ENCODE assay signal across 8 mouse cellular contexts in the genomic region with DNA sequence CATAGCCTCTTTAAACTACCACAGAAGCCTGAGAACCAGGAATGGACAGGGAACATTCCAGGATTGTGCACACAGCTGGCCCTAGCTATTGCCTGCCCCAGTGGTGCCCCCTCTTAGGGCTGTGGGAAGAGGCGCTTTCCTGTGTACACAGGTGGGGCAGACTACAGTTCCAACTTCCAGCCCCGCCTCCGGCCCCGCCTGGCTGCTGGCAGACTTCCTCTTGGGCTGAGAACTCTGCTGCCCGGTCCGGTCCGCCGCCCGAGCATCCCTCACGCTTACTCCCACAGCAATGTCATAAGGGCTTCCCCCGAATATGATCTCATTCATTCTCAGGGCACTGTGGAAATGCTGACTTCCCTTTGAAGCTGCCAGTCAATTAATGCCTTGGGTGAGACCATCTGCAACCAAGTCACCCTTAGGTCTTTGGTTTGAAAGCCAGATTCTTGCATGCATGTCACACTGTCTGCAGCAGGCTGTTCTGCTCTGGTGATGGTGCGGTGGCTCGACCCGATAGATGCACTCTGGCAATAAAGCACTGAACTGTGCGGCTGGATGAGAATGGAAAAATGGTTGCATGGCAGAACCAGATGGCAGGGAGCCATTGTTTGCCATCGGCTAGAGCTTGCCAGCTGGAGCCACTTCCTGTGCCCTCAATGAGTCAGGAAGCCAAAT. TPM values are rescaled to one million over a fixed set of nuclear protein-coding genes. Genes with fewer than 3 reads are reported as not detected.
DNase-seq lines count a peak whose midpoint lies in the region; ATAC-seq and TF ChIP-seq lines count a peak whose summit lies in the region.

No protein-coding gene starts in this region.

- no peaks in the 10 kb centered on the region for H3K27me3 ChIP-seq in hindbrain, embryonic 11.5 days (ENCODE audit: control insufficient read depth, insufficient read depth, low read length)
- H3K27me3 ChIP-seq in limb, embryonic 14.5 days (ENCODE audit: control insufficient read depth, insufficient read depth, low read length): no peaks in the 10 kb centered on the region
- H3K27me3 ChIP-seq in midbrain, embryonic 13.5 days: no peaks in the 10 kb centered on the region
- no peaks in the 10 kb centered on the region for H3K27me3 ChIP-seq in thymus, adult 2 months (ENCODE audit: control insufficient read depth, insufficient read depth, low read length)

- no peak for TF ChIP-seq CTCF in thymus, adult 2 months (IDR thresholded peaks at IDR 0.05; ENCODE audit: borderline replicate concordance, control insufficient read depth, extremely low read depth, insufficient read depth, low read length, poor library complexity)

- H3K9me3 ChIP-seq in hindbrain, embryonic 11.5 days (ENCODE audit: control insufficient read depth, low read length): no peaks in the 10 kb centered on the region
- no peaks in the 10 kb centered on the region for H3K9me3 ChIP-seq in limb, embryonic 14.5 days (ENCODE audit: control insufficient read depth, low read length)
- H3K9me3 ChIP-seq in midbrain, embryonic 13.5 days: no peaks in the 10 kb centered on the region

- DNase-seq in CD4-positive helper T cell, adult 2 months (ENCODE audit: low read depth, low spot score): peak; percentile 40
- DNase-seq in adrenal gland, postnatal 14 days: peak; percentile 66
- DNase-seq in fibroblast of lung, adult 2 months (ENCODE audit: low read depth): peak; percentile 73
- DNase-seq in hindbrain, embryonic 11.5 days (ENCODE audit: low spot score): peak; percentile 20
- peak; percentile 44 for DNase-seq in limb, embryonic 14.5 days (ENCODE audit: low spot score)
- peak; percentile 80 for DNase-seq in thymus, adult 2 months
- DNase-seq in right cerebral cortex, postnatal 4 days: no peak

- ATAC-seq in hindbrain, embryonic 11.5 days (ENCODE audit: low FRiP score): 0 out of 2 replicates have a peak, but pooled peaks have one; percentile 35
- peak; percentile 65; the same call in 1 of the 2 replicates for ATAC-seq in limb, embryonic 14.5 days (ENCODE audit: low FRiP score, low read depth)
- ATAC-seq in midbrain, embryonic 13.5 days: peak; percentile 69

- H3K9ac ChIP-seq in hindbrain, embryonic 11.5 days (ENCODE audit: low read depth, low read length): no peak overlapping the region
- no peak overlapping the region for H3K9ac ChIP-seq in limb, embryonic 14.5 days (ENCODE audit: low read depth, low read length, severe bottlenecking)
- H3K9ac ChIP-seq in midbrain, embryonic 13.5 days (replicated peaks): no peak overlapping the region

- H3K4me3 ChIP-seq in hindbrain, embryonic 11.5 days (ENCODE audit: low read depth, low read length): no peak overlapping the region
- H3K4me3 ChIP-seq in limb, embryonic 14.5 days (replicated peaks; ENCODE audit: low read length): no peak overlapping the region
- no peak overlapping the region for H3K4me3 ChIP-seq in midbrain, embryonic 13.5 days (replicated peaks)
- peak overlapping the region; percentile 6 for H3K4me3 ChIP-seq in thymus, adult 2 months (ENCODE audit: control insufficient read depth, insufficient read depth, low read length)

- no peak for TF ChIP-seq POLR2A in limb, embryonic 14.5 days (IDR thresholded peaks at IDR 0.05; ENCODE audit: borderline replicate concordance, extremely low read depth, insufficient read depth, insufficient read length)
- TF ChIP-seq POLR2A in thymus, adult 2 months (IDR thresholded peaks at IDR 0.05; ENCODE audit: control insufficient read depth, extremely low read depth, insufficient read depth, low read length, poor library complexity): no peak

- H3K27ac ChIP-seq in hindbrain, embryonic 11.5 days (ENCODE audit: low read depth, low read length): peak overlapping the region; percentile 7; the same call in 1 of the 2 replicates
- peak overlapping the region; percentile 38; the same call in 1 of the 2 replicates for H3K27ac ChIP-seq in limb, embryonic 14.5 days (replicated peaks; ENCODE audit: low read depth, low read length)
- H3K27ac ChIP-seq in midbrain, embryonic 13.5 days: no peak overlapping the region
- H3K27ac ChIP-seq in thymus, adult 2 months (ENCODE audit: control insufficient read depth, insufficient read depth, low read length): peak overlapping the region; percentile 50

- 46% methylated on average over 16 of the region's 16 CpGs for WGBS in hindbrain, embryonic 11.5 days
- 43% methylated on average over 16 of the region's 16 CpGs for WGBS in limb, embryonic 14.5 days
- WGBS in midbrain, embryonic 13.5 days: 59% methylated on average over 16 of the region's 16 CpGs
- 1% methylated on average over 16 of the region's 16 CpGs for WGBS in thymus, adult 2 months

- H3K4me2 ChIP-seq in hindbrain, embryonic 11.5 days (replicated peaks; ENCODE audit: low read depth, low read length): no peak overlapping the region
- H3K4me2 ChIP-seq in limb, embryonic 14.5 days (replicated peaks; ENCODE audit: low read depth, low read length, severe bottlenecking): peak overlapping the region; percentile 17; the same call in 1 of the 2 replicates
- no peak overlapping the region for H3K4me2 ChIP-seq in midbrain, embryonic 13.5 days (replicated peaks)

- no peaks in the 10 kb centered on the region for H3K4me1 ChIP-seq in hindbrain, embryonic 11.5 days (replicated peaks; ENCODE audit: control insufficient read depth, insufficient read depth, low read length)
- peaks cover 13% of the 10 kb centered on the region for H3K4me1 ChIP-seq in limb, embryonic 14.5 days (ENCODE audit: control insufficient read depth, insufficient read depth, low read length)
- H3K4me1 ChIP-seq in midbrain, embryonic 13.5 days (replicated peaks): peaks cover 7% of the 10 kb centered on the region; the same call in 1 of the 2 replicates
- peaks cover 31% of the 10 kb centered on the region for H3K4me1 ChIP-seq in thymus, adult 2 months (replicated peaks; ENCODE audit: control insufficient read depth, insufficient read depth, low read length)

- H3K36me3 ChIP-seq in hindbrain, embryonic 11.5 days (ENCODE audit: control insufficient read depth, insufficient read depth, low read length): no peaks in the 10 kb centered on the region
- no peaks in the 10 kb centered on the region for H3K36me3 ChIP-seq in limb, embryonic 14.5 days (ENCODE audit: control insufficient read depth, insufficient read depth, low read length)
- H3K36me3 ChIP-seq in midbrain, embryonic 13.5 days: no peaks in the 10 kb centered on the region
- no peaks in the 10 kb centered on the region for H3K36me3 ChIP-seq in thymus, adult 2 months (ENCODE audit: control insufficient read depth, insufficient read depth, low read length)

RNA-seq across cellular contexts. Expression of a gene that starts 13.2 kb away (rescaled TPM):
- not detected in 2 replicates for total RNA-seq in adrenal gland, postnatal 14 days (2021)
- polyA plus RNA-seq in hindbrain, embryonic 11.5 days (2014; fragmentation: Nextera tagmentation; extraction: Ambion mirVana): 0.22 TPM in 1 of 2 replicates, not detected in the other
- 0.34 and 0.46 TPM in 2 replicates for polyA plus RNA-seq in limb, embryonic 14.5 days (2012; rRNA removed)
- 0.29 and 0.46 TPM in 2 replicates for polyA plus RNA-seq in limb, embryonic 14.5 days (2014; fragmentation: Nextera tagmentation; extraction: Ambion mirVana)
- polyA plus RNA-seq in midbrain, embryonic 13.5 days (2015; fragmentation: Nextera tagmentation; extraction: Ambion mirVana): not detected in 2 replicates
- polyA plus RNA-seq in thymus, adult 2 months (2012; rRNA removed): not detected in 2 replicates

RNA-seq across cellular contexts. Expression of a gene that starts 38.9 kb away (rescaled TPM):
- 56.4 and 62.6 TPM in 2 replicates for total RNA-seq in adrenal gland, postnatal 14 days (2021)
- polyA plus RNA-seq in hindbrain, embryonic 11.5 days (2014; fragmentation: Nextera tagmentation; extraction: Ambion mirVana): 6.9 and 8.8 TPM in 2 replicates
- 366 and 528 TPM in 2 replicates for polyA plus RNA-seq in limb, embryonic 14.5 days (2012; rRNA removed)
- 91.7 and 98.9 TPM in 2 replicates for polyA plus RNA-seq in limb, embryonic 14.5 days (2014; fragmentation: Nextera tagmentation; extraction: Ambion mirVana)
- 6.7 and 9.2 TPM in 2 replicates for polyA plus RNA-seq in midbrain, embryonic 13.5 days (2015; fragmentation: Nextera tagmentation; extraction: Ambion mirVana)
- 57.5 and 69.9 TPM in 2 replicates for polyA plus RNA-seq in thymus, adult 2 months (2012; rRNA removed)
